Mouse (Mus musculus) kidney, postnatal 0 days (tissue): ENCODE data around the gene St6gal1. TPM values are rescaled to one million over a fixed set of nuclear protein-coding genes. Genes with fewer than 3 reads are reported as not detected.

Experiments
- ATAC-seq: fragments of 200-750 bp; cut with Nextera tagmentation; replicated peaks from 2 replicates; pipeline ENCODE4 v1.8.0; 2017; ENCODE audit warnings: low read depth, moderate number of reproducible peaks, moderate TSS enrichment, moderate library complexity; ENCODE audit not compliant: low FRiP score
- DNase-seq: peaks from one replicate; pipeline ENCODE4 v3.0.0-alpha.2; 2016; ENCODE audit warnings: low spot score
- H3K27ac ChIP-seq: fragments of 300-500 bp; sonication (generic); 2 replicates; pipeline ENCODE4 v1.5.1; 2014; ENCODE audit warnings: mild to moderate bottlenecking
- H3K27me3 ChIP-seq: fragments of 300-500 bp; sonication (generic); 2 replicates; pipeline ENCODE4 v1.6.1; 2014; ENCODE audit warnings: low read length, mixed read lengths; ENCODE audit not compliant: insufficient read depth
- H3K36me3 ChIP-seq: fragments of 300-500 bp; sonication (generic); 2 replicates; pipeline ENCODE4 v1.6.1; 2014; ENCODE audit warnings: low read length, mixed read lengths; ENCODE audit not compliant: insufficient read depth
- H3K4me1 ChIP-seq: fragments of 300-500 bp; sonication (generic); replicated peaks from 2 replicates; pipeline ENCODE4 v1.6.1; 2014; ENCODE audit warnings: antibody characterized with exemption, low read length, mixed read lengths; ENCODE audit not compliant: insufficient read depth
- H3K4me2 ChIP-seq: fragments of 300-500 bp; sonication (generic); 2 replicates; pipeline ENCODE4 v1.6.1; 2014; ENCODE audit warnings: mild to moderate bottlenecking, low read length, moderate library complexity, mixed read lengths
- H3K4me3 ChIP-seq: fragments of 300-500 bp; sonication (generic); replicated peaks from 2 replicates; pipeline ENCODE4 v1.5.1; 2014; ENCODE audit warnings: low read depth, low read length
- H3K9ac ChIP-seq: fragments of 300-500 bp; sonication (generic); 2 replicates; pipeline ENCODE4 v1.6.1; 2014; ENCODE audit warnings: low read depth, low read length
- H3K9me3 ChIP-seq: fragments of 300-500 bp; sonication (generic); replicated peaks from 2 replicates; pipeline ENCODE4 v1.6.1; 2016; ENCODE audit warnings: low read length, inconsistent platforms, mixed read lengths
- CTCF ChIP-seq: IDR thresholded peaks from 2 replicates; pipeline ENCODE4 v1.5.1; 2016; ENCODE audit warnings: antibody characterized with exemption, low read depth, mild to moderate bottlenecking, moderate library complexity
- WGBS: fragments of 180-500 bp; shearing (Covaris S2); extraction: QIAGEN DNeasy Blood & Tissue Kit; methylation state at CpG from one replicate; pipeline ENCODE4 v1.1.7; 2014; 5-methylcytosine and 5-hydroxymethylcytosine counted together
- polyA plus RNA-seq: library from polyadenylated mRNA; unstranded; fragments of >200 nt; fragmentation: Nextera tagmentation; extraction: Ambion mirVana; gene quantifications from 2 replicates; pipeline ENCODE4 v1.2.1, GENCODE M21; 2015

Gene St6gal1
- polyA plus RNA-seq, 1 experiment from 2014 or later: 28.6 TPM

- Histone ChIP-seq H3K36me3 (no peaks in the 10 kb centered on the region), H3K4me3 (no peak overlapping the region), H3K27me3 (no peaks in the 10 kb centered on the region), H3K9me3 (no peaks in the 10 kb centered on the region), H3K4me2 (no peak overlapping the region), H3K4me1 (peaks cover 20% of the 10 kb centered on the region), H3K27ac (no peak overlapping the region), H3K9ac (no peak overlapping the region)
- no peak for DNase-seq
- WGBS: 86% methylated on average over 4 of the region's 4 CpGs
- ATAC-seq: no peak
- no peak for TF ChIP-seq CTCF
These were observed 42.4 kb downstream of the St6gal1 start for GRCm38 (mm10) chr16:23266896-23267295.

DNA sequence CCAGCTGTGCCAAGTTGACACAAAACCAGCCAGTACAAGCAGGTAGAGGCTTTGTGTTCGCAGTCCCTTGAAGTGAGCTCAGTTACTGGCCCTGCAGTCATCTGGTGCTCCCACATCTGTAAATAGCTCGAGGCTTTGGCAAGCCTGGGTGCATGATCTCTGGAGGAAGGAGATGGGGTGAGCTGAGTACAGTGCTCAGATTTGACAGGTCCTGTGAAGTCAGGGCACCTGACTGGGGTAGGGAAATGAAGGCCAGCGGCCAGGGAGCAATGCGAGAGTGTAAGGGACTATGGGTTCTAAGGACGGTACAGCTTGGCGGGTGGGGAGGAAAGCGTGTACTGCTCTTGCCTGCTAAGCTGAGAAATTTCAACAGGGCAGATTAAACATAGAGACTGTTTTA lies 43.7 kb downstream of the St6gal1 start:
- no peaks in the 10 kb centered on the region for H3K27me3 ChIP-seq
- 90% methylated on average over 7 of the region's 7 CpGs for WGBS
- H3K4me2 ChIP-seq: no peak overlapping the region
- ATAC-seq (no peak), DNase-seq (no peak)
- no peak overlapping the region for H3K9ac ChIP-seq
- no peak overlapping the region for H3K4me3 ChIP-seq
- no peaks in the 10 kb centered on the region for H3K36me3 ChIP-seq
- peaks cover 32% of the 10 kb centered on the region for H3K4me1 ChIP-seq
- no peak for TF ChIP-seq CTCF
- no peak overlapping the region for H3K27ac ChIP-seq
- H3K9me3 ChIP-seq: no peaks in the 10 kb centered on the region

- ATAC-seq (peak; percentile 33; the same call in 1 of the 2 replicates), DNase-seq (no peak)
- H3K4me2 ChIP-seq: no peak overlapping the region
- no peaks in the 10 kb centered on the region for H3K36me3 ChIP-seq
- H3K27me3 ChIP-seq: no peaks in the 10 kb centered on the region
- TF ChIP-seq CTCF: no peak
- no peaks in the 10 kb centered on the region for H3K9me3 ChIP-seq
- H3K4me3 ChIP-seq: no peak overlapping the region
- H3K27ac ChIP-seq: peak overlapping the region; percentile 64
- peaks cover 32% of the 10 kb centered on the region for H3K4me1 ChIP-seq
- no peak overlapping the region for H3K9ac ChIP-seq
- 69% methylated on average over 17 of the region's 17 CpGs for WGBS
These were observed 44.8 kb downstream of the St6gal1 start for GRCm38 (mm10) chr16:23269056-23269983.

DNA sequence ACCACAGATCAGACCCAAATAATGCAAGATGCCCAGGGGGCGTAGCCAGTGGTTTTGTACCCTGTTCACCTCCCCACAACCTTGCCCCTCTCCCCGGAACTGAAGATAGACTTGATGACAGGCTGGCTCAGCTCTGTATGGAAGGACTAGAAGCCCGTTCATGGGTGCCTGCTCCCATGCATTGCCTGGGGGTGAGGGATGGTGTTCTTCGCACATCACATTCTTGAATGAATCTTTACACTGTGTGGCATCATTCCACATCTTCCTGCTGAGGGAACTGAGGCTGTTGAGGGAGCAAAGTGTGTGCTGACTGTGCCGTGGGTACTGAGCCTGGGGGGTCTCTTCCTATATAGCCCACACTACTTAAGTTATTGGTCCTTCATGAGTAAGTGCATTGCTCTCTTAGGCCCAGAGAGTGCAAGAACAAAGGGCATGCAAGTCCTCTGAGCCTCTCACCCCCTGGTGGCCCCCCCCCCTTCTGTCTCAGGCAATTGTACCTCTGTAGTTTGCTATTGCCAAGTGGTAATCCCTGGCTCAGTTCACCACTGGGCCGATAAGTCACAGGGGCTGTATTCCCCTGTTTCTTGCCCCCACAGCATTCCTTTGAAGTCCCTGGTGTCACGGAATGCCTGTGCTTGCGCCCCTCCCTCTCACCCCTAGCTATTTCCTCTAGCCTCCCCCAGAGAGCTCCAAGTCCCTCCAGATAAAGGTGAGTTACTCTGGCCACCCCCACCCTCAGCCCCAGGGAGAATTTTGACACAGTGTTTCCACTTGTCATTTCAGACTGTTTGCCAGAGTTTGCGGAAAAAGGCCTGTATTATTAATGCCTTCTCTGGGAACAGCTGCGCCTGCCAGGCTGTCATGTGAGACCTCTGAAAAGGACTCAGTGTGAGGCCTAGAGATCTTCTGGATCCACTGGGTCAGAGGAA lies 45.7 kb downstream of the St6gal1 start:
- Histone ChIP-seq H3K4me1 (peaks cover 32% of the 10 kb centered on the region), H3K4me2 (no peak overlapping the region), H3K4me3 (no peak overlapping the region), H3K9ac (0 out of 2 replicates have a peak overlapping the region, but pooled peaks have one; percentile 4), H3K27me3 (no peaks in the 10 kb centered on the region), H3K9me3 (no peaks in the 10 kb centered on the region), H3K27ac (peak overlapping the region; percentile 64), H3K36me3 (no peaks in the 10 kb centered on the region)
- no peak for TF ChIP-seq CTCF
- DNase-seq: peak; percentile 58
- ATAC-seq: peak; percentile 47; the same call in 1 of the 2 replicates
- 26% methylated on average over 10 of the region's 10 CpGs for WGBS

GRCm38 (mm10) chr16:23270913-23271253 lies 46.3 kb downstream of the St6gal1 start:
- Histone ChIP-seq H3K36me3 (no peaks in the 10 kb centered on the region), H3K27me3 (no peaks in the 10 kb centered on the region), H3K9me3 (no peaks in the 10 kb centered on the region), H3K9ac (no peak overlapping the region), H3K4me1 (peaks cover 29% of the 10 kb centered on the region), H3K27ac (no peak overlapping the region), H3K4me2 (no peak overlapping the region), H3K4me3 (no peak overlapping the region)
- no peak for DNase-seq
- 12% methylated on average over 2 of the region's 3 CpGs for WGBS
- no peak for TF ChIP-seq CTCF
- peak; percentile 3; the same call in 1 of the 2 replicates for ATAC-seq
